Mouse (Mus musculus): ENCODE results near the gene Rabep1.
"Not testable (repeated sequence)": the region's sequence is repeated elsewhere in the genome, so short reads cannot be mapped to it uniquely, and the experiment has no call there.

The Rabep1 gene

DNA sequence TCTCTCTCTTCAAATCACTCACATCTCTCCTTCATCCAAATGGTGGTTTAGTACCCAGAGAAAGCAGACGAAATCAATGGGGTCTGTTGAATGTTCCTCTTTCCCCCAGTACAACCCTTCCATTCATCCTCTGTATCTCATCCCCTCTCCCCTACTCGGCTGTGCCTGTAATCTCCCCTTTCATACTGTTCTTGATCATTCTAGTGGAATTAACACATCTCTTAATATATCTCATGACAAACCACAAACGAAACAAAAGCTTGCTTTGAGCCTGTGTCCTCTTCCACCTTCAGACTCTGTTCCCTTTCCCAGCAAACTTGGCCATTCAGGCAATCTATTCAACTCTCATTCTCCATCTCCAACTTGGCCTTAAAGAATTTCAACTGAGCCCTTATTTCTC is 13.4 kb upstream of the Rabep1 start:
- no peak for DNase-seq (ENCODE audit: low read depth, low spot score)

DNA sequence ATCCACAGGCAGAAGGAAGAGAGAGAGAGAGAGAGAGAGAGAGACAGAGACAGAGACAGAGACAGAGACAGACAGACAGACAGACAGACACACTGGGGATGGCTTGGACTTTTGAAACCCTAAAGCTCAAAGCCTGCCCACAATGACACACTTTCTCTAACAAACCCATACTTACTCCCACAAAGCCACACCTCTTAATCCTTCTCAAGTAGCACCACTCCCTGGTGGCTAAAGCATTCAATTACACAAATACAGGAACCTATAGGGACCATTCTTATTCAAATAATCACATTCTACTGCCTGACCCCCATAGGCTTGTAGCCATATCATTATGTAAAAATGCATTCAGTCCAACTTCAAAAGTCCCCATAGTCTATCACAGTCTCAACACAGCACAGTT is 11.2 kb upstream of the Rabep1 start:
- DNase-seq (ENCODE audit: low read depth, low spot score), result no peak

DNA sequence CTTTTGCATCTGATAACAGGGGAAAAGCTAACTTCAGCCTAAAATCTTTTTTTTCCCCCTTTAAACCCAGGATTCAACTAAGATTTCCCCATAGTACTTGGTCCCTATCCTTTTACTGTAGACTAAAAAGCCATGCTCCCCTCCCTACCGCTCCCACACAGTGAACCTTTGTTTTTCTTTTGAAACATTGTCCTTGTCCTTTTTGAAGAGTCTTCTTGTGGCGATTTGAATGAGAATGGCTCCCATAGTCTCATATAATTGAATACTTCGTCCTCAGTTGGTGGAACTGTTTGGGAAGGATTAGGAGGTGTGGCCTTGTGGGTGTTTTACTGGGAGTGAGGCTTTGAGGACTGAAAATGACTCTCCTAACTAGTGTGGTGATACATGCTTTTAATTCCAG is 10.7 kb upstream of the Rabep1 start:
- no peak for DNase-seq (ENCODE audit: low read depth, low spot score)

DNA sequence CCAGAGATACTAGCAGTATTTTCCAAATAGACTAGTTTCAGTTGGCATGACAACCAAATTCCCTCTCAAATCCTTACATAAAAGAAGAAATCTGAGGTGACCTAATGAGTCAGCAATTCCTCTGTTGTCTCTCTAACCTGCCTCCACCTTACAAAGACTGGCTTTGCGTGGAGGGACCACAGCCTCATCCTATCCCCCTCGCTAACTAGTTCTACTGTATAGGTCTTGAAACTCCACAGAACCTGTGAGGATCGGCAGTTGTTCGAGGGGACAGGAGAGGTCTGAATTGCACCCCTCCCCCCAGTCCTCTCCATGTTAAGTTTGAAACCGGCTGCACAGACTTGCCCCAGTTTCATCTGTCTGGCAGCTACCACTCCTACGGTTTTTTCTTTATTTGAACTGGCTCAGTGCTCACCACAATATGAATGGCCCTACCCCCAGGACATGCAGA is 9.2 kb upstream of the Rabep1 start:
- no peak for DNase-seq (ENCODE audit: low read depth, low spot score)

DNA sequence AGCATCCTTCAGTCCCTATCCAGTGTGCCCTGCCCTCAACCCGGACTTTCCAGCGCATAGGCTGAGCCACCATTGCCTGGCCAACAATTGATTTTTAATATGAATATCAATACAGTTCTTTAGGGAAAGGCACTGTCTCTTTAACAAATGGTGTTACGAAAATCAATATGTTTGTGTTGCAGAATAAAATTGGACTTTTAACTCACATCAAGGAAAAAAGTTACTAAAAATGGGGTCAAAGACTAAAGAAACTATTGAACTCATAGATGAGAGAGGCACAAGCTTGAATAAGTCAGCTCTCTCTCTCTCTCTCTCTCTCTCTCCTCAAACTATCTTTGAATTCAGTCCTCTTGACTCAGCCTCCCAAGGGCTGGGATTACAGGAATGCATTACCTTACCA is 7.5 kb upstream of the Rabep1 start:
- no peak for DNase-seq (ENCODE audit: low read depth, low spot score)

DNA sequence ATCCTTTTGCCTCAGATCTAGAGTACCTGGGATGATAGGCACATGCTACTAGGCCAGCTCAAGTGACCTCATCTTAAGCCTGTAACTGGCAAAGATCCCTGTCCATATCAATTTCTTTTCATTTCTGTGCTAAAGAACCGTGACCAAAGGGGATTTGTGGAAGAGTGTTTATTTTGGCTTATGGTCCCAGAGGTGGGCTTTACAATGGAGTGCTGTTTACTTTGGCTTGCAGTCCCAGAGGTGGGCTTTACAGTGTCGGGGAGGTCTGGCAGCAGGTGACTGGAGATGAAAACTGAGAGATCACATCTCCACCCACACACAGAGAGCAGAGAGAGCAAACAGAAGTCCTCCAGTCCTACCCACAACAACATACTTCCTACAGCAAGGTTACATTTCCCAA is 6.0 kb upstream of the Rabep1 start:
- DNase-seq (ENCODE audit: low read depth, low spot score), result no peak

DNA sequence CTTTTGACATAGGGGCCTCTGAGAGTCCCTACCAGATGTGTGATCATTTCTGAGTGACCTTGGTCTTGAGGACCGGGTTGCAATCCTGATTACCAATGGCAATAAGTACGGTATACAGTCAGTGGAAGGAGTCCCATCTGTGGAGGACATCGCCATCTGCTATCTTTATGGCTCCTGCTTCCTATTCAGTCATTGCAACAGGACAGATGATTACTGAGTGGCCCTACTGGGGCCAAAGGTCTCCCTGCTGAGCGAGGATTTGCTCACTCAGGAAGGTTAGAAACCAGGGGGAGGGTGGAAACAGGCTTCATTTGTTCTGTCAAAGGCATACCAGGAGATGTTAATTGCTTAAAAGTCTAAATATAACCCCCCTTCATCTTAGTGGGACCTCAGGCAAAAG is 1.6 kb upstream of the Rabep1 start:
- no peak for DNase-seq (ENCODE audit: low read depth, low spot score)

DNA sequence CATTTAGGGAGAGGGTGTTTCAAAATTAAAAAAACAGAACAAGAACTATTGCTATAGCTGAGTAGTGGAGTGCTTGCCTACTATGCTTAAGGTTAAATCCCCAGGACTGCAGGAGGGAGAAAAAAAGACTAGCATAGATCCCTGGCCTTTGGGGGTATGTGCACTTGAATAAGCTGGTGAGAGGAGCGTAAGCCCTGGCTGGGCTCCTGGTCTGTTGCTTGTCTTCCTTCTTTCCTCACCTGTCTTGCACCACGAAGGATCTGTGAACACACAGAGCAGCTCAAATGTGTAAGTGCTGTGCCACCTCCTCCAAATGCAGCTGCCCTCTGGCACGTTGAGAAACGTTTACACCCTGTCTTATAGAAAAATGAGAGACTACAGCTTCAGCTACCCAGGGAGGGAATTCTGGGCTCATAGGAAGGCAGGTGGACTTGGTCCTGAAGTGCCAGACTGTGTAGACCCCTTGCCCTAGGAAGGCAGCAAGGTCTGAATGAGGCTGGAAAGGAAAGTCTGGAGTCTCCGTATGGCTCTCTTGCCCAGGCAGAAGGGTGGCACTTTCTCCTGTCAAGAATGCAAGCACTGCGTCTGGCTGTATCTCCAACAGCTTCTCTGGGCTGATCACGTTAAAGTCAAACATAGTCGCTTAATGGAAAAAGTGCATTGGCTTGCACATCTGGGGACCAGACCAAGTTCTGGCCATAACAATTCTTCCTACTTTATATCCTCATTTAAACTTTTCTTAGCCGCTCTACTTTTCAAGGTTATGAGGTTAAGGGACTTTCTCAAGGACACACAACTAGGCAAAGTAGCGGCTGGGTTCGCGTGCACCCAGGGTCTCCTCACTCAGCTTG is 652 bp upstream of the Rabep1 start:
- DNase-seq (ENCODE audit: low read depth, low spot score), result no peak

DNA sequence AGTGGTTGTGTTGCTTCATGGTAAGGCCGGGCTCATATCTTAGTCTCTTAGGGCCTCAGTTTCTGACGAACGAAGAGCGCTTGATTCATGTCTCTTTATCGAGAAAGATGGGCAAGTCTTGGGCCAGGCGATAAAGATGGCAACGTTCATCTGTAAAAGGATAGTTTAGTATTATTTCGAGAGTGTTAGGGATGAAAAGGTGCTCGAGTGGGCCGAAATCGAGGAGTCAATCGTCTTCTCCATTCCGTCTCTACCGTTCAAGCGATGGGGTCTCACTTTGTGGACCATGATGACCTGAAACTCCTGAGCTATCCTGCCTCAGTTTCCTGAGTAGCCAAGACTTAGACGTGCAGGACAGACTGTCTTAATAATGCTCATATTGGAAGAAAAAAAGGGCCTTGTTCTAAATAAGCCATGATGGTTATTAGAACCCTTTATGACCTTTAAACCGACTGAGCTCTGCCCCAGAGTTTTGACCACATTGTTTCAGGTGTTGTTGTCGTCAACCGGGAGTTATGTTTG is 940 bp downstream of the Rabep1 start:
- no peak for DNase-seq (ENCODE audit: low read depth, low spot score)

DNA sequence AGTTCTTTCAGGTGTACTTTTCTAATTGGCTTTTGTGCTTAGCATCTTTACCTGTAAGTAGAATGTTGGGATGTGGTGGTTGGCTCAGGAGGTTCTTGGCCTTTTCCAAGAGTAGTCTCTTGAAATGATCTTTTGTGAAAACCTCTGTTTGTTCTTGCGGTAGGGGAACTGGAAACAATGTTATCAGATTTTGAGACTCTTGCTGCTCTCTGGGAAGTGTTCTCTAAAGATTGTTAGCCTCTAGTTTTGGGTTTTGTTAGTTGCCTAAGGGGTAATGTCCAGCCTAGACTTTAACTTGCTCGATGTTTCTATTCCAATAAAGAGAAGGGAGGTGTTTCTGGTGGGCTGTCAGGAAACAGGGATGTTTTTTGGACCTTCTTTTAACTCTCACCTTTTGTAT is 1.5 kb downstream of the Rabep1 start:
- DNase-seq (ENCODE audit: low read depth, low spot score), result no peak

DNA sequence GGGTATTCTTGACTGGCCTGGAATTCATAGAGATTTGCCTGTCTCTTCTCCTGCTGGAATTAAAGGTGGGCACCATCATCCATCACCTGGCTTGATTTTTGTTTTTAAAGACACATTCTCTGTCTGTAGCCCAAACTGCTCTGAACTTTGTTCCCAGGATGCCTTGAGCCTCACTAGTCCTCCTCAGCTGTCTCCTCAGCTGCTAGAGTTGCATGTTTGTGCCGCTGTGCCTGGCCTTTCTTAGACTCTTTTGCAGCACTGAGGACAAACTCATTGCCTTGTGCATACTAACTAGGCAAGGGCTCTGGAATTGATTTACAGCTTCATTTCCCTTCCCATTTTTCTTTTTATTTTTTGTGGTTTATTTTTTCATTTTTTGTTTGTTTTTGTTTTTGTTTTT is 15.8 kb downstream of the Rabep1 start:
- DNase-seq (ENCODE audit: low read depth, low spot score), result no peak

DNA sequence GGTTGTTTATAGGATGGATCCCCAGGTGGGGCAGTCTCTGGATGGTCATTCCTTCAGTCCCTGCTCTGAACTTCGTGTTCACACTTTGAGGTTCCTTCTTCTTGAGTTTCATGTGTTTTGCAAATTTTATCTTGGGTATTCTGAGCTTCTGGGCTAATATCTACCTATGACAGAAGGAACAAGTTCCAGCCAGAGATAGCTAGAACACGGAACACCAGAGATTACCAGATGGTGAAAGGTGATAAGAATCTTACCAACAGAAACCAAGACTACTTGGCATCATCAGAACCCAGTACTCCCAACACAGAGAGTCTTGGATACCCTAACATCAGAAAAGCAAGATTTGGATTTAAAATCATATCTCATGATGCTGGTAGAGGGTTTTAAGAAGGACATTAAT is 18.6 kb downstream of the Rabep1 start:
- not testable (repeated sequence) for DNase-seq (ENCODE audit: low read depth, low spot score)

DNA sequence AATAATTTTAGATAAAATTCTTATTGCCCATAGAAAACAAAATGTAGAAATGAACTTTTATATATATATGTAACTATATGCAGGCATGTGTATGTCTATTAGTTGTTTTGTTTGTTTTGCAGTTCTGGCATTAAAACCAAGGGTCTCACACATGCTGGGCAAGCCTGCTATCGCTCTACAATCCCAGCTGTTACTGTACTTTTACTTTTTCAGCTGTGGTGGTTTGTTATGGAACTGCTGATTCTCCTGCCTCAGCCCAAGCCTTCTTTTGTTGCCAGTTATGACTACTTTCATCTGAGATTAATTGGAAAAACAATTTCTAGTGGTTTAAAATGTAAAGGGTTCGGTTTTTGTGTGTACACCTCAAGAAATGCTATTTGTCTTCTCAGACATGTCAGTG is 20.6 kb downstream of the Rabep1 start:
- DNase-seq (ENCODE audit: low read depth, low spot score), result no peak

DNA sequence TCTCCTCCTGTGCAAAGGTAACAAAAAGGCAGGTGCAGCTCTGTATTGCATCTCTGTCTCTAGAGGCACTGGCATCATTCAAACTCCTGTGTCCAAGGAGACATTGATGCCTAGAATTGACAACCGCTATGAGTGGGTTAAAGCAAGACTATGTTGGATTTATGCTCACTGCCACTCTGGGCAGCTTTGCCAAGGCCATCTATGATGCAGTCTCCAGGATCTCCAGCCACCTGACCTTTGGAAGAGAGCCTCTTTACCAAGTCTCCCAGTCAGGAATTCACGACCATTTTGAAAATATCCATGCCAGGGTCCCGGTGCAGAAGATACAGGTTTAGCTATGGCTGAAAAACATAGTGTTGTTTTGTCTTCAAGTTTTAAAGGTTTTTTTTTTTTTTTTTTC is 24.7 kb downstream of the Rabep1 start:
- DNase-seq (ENCODE audit: low read depth, low spot score), result no peak

DNA sequence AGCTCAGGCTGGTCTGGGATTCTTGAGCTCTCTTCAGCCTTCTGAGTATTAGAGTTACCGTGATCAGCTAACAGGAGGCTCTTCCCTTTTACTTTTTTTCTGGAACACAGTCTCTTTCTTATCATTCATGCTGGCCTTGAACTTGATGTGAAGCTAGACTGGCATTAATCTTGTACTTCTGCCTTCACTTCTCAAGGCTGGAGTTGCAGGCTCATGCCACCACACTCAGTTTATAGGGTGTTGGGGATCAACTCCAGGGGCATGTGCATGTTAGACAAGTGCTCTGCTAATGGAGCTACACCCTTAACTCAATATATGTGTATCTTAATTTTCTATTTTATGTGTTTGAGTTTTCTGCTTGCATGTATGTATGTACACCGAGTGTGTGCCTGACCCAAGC is 25.2 kb downstream of the Rabep1 start:
- DNase-seq (ENCODE audit: low read depth, low spot score), result no peak

DNA sequence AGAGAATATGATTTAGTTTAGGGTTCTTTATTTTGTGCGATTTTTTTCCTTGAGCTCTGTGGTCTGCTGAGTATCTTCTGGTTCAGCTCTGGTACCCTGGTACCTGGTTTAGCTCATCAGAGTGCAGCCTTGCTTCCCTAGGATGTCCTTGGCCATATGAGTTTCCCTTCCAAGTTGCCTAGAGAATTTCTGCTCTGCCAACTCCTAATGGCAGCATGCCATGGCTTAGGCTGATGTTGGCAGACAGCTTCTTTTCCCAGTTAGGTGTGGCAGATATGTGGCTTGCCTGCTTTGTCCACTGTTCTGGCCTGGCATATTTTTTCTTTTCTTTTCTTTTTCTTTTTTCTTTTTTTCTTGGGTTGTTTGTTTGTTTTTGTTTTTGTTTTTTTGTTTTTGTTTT is 25.8 kb downstream of the Rabep1 start:
- DNase-seq (ENCODE audit: low read depth, low spot score), result no peak

DNA sequence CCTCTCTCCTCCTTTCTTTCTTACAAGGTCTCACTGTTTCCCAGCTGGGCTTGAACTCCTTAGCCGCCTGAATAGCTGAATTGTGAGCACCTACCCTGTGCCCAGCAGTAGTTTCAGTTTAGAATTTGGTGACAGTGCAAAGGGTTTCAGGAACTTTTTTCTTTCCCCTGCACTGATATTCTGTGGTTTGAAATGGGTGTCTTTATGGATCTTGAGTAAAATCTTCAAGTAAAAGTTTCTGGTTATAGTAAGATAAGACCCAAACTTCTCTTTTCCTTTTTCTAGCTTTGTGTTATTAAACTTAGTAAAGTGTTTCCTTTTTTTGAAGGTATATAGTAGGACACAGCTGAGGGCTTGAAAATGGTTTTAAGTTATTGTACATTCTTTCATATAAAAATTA is 26.5 kb downstream of the Rabep1 start:
- no peak for DNase-seq (ENCODE audit: low read depth, low spot score)

DNA sequence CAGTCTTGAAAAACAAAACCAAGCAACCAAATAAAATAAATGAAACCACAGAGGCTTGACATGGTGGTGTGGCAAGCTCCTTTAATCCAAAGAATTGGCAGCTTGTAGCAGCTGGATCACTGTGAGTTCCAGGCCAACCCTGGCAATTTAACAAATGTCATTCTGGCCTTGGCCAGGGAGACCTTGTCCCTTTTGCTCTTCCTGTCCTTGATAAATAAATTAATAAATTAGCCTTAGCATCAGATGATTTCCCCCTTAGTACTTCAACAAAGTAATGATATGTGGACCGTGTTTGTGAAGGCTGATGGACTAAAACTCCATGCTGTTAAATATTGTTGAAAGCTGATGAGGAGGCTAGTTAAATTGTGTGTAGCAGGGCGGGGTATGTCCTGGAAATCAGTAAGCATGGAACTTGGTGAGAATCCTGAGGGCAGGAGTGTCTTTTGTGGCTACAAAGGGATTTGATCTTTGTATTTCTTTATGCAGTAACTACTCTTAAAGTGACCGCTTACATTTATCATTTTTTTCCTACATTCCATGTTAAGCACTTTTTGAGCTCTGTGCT is 27.3 kb downstream of the Rabep1 start:
- no peak for DNase-seq (ENCODE audit: low read depth, low spot score)

DNA sequence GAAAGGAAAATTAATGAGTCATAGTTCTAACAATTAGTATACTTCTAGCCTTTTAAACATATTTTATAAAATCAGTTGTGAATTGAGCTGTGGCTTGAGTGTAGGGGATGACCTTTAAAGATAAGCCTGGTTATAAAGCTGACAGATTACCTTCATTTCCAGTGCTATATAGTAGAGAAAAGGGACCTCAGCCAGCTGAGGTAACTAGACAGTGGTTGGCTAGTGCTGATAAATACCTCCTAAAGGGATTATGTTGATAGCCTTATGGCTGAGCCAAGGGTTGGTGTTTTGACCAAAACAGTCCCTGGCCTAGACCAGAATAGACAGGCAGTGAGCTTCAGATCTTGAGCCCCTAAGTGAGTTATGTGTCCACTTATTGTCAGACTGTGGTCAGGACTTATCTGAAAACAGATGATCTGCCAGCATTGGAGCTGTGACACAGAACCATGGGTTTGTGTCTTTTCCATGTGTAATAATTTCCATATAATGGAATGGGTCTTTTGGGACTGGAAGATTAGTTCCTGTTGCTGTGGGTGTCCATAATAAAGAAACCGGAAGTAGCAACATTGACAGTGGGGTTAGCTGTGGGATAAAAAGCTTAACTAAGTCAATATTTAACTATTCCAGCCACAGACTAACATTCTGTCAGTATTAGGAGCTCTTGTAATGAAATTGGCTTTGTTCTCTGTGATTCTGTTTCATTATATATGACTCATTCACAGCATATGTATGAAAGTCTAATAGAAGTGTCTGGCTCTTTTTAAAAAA is 29.5 kb downstream of the Rabep1 start:
- no peak for DNase-seq (ENCODE audit: low read depth, low spot score)

DNA sequence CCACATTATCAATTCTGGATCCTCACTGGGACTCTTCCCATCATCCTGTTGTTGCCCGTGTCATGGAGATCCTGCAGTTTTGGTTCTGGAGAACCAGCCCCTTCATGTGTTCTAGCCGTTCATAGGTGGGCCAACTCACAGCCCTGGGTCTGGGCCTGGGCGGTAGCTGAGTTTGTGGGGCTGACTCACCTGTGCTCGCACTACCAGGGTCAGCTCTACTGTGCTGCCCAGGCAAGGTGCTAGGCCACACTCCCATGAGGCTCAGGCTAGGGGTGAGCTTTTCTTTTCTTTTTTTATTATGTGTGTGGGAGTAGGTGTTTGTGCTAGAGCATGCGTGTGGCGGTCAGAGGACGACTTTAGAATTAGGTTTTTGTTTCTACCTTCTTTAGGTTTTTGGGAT is 33.1 kb downstream of the Rabep1 start:
- no peak for DNase-seq (ENCODE audit: low read depth, low spot score)

DNA sequence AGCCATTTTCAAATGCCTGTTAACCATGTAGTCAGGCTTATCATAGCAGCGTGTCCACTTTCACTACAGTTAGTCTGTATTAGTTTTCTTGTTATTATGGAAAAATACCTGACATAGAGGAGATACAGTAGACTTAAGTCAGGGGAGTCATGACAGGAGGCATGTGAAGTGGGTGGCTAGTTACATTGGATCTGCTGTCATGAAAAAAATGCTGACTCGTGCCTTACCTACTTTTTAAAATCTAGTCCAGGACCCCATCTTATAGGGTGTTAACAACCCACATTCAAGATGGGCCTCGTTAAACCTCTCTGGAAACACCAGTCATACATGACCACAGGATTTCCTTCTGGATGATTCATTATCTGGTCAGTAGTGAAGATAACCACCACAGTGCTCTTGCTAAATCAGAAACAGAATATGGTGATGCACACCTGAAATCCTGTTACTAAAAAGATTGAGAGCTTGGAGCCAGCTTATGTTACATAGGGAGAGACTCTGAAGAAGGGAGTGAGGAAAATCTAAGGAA is 38.4 kb downstream of the Rabep1 start:
- DNase-seq (ENCODE audit: low read depth, low spot score), result no peak

DNA sequence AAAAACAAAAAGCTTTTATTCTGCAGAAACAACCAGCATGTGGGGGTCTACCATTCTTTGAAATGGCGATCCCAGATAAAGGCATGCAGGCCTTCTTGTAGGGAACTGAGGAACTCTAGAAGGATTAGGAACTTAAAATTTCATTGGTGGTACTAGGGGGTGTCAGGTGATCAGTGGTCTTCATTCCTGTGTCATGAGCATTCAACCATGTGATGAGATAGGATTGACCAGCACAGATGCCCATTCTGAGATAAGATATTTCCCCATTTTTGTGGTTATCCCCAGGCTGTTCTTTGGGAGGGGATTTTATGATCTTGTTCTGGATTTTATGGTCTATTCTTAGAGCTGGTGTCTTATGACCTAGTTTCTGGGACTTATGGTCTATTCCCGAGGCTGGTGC is 46.1 kb downstream of the Rabep1 start:
- no peak for DNase-seq (ENCODE audit: low read depth, low spot score)
